Mouse (Mus musculus) stomach, postnatal 0 days (tissue): ENCODE measurements around the gene Cmip.

Experiments used
- CTCF ChIP-seq: IDR thresholded peaks from 2 replicates; pipeline ENCODE4 v1.5.1; 2016; ENCODE audit warnings: antibody characterized with exemption, low read depth, mild to moderate bottlenecking, moderate library complexity
- EP300 ChIP-seq: optimal IDR thresholded peaks from 2 replicates; pipeline ENCODE3; 2016; ENCODE audit warnings: antibody characterized with exemption

- TF ChIP-seq EP300 (no peak), CTCF (no peak)
Measured at GRCm38 (mm10) chr8:117402911-117403704, 146.2 kb downstream of the Cmip start.
